Mouse (Mus musculus): ENCODE measurements around the gene Prkcq. TPM values are rescaled to one million over a fixed set of nuclear protein-coding genes. Genes with fewer than 3 reads are reported as not detected.
A peak's percentile ranks its signal among the peaks of the same experiment; 100 is the strongest.

Gene Prkcq
- total and polyA plus RNA-seq, 2 experiments = 0.29 to 1.8 TPM

- Histone ChIP-seq H3K27ac (replicated peaks; ENCODE audit: insufficient read depth, low read depth, low read length) (no peak overlapping the region), H3K9ac (ENCODE audit: low read depth, low read length) (no peak overlapping the region), H3K36me3 (ENCODE audit: control insufficient read depth, insufficient read depth, low read length) (no peaks in the 10 kb centered on the region), H3K27me3 (ENCODE audit: control insufficient read depth, insufficient read depth, low read length) (no peaks in the 10 kb centered on the region), H3K4me1 (ENCODE audit: control insufficient read depth, insufficient read depth, low read length) (no peaks in the 10 kb centered on the region), H3K4me3 (ENCODE audit: insufficient read depth, low read depth, low read length) (no peak overlapping the region), H3K79me2 (ENCODE audit: control insufficient read depth, insufficient read depth, low read length) (no peaks in the 10 kb centered on the region)
- WGBS = 82% methylated on average over 4 of the region's 4 CpGs
- DNase-seq (ENCODE audit: extremely low read depth, low read depth, low spot score) = no peak
- TF ChIP-seq CTCF (IDR thresholded peaks at IDR 0.05; ENCODE audit: low read depth, low read length) = no peak
- TF ChIP-seq POLR2A (IDR thresholded peaks at IDR 0.05; ENCODE audit: extremely low read depth, insufficient read depth, low read length) = no peak
These were observed 44.5 kb downstream of the Prkcq start for GRCm38 (mm10) chr2:11216421-11216820.

DNA sequence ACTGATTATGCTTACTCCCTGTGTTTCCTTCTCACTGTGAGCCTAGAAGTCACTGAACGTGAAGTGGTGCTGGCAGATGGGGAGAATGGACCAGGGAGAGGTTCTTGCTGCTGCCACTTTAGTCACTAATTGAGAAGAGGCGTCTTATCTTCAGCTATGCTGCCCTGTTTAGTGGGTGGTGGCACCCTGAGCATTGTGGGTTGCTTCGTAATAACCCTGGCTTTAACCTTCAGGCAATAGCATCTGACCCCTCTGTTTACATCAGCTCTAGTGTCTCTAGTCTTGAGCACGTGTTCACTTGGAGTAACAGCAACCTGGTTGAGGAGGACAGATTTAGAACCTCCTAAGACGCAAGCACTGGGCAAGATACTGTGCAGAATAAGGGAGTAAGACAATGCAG lies 44.9 kb downstream of the Prkcq start:
- Histone ChIP-seq H3K4me3 (ENCODE audit: insufficient read depth, low read depth, low read length) (no peak overlapping the region), H3K36me3 (ENCODE audit: control insufficient read depth, insufficient read depth, low read length) (no peaks in the 10 kb centered on the region), H3K79me2 (ENCODE audit: control insufficient read depth, insufficient read depth, low read length) (no peaks in the 10 kb centered on the region), H3K9ac (ENCODE audit: low read depth, low read length) (no peak overlapping the region), H3K4me1 (ENCODE audit: control insufficient read depth, insufficient read depth, low read length) (no peaks in the 10 kb centered on the region), H3K27ac (replicated peaks; ENCODE audit: insufficient read depth, low read depth, low read length) (no peak overlapping the region), H3K27me3 (ENCODE audit: control insufficient read depth, insufficient read depth, low read length) (no peaks in the 10 kb centered on the region)
- 74% methylated on average over 5 of the region's 5 CpGs for WGBS
- DNase-seq (ENCODE audit: extremely low read depth, low read depth, low spot score) = no peak
- no peak for TF ChIP-seq POLR2A (IDR thresholded peaks at IDR 0.05; ENCODE audit: extremely low read depth, insufficient read depth, low read length)
- TF ChIP-seq CTCF (IDR thresholded peaks at IDR 0.05; ENCODE audit: low read depth, low read length) = no peak

- DNase-seq (ENCODE audit: extremely low read depth, low read depth, low spot score) = peak; percentile 11
- Histone ChIP-seq H3K4me3 (ENCODE audit: insufficient read depth, low read depth, low read length) (no peak overlapping the region), H3K36me3 (ENCODE audit: control insufficient read depth, insufficient read depth, low read length) (no peaks in the 10 kb centered on the region), H3K27me3 (ENCODE audit: control insufficient read depth, insufficient read depth, low read length) (no peaks in the 10 kb centered on the region), H3K27ac (replicated peaks; ENCODE audit: insufficient read depth, low read depth, low read length) (no peak overlapping the region), H3K9ac (ENCODE audit: low read depth, low read length) (no peak overlapping the region), H3K4me1 (ENCODE audit: control insufficient read depth, insufficient read depth, low read length) (no peaks in the 10 kb centered on the region), H3K79me2 (ENCODE audit: control insufficient read depth, insufficient read depth, low read length) (no peaks in the 10 kb centered on the region)
- TF ChIP-seq CTCF (IDR thresholded peaks at IDR 0.05; ENCODE audit: low read depth, low read length) = no peak
- TF ChIP-seq POLR2A (IDR thresholded peaks at IDR 0.05; ENCODE audit: extremely low read depth, insufficient read depth, low read length) = no peak
- 68% methylated on average over 5 of the region's 5 CpGs for WGBS
These were observed 46.2 kb downstream of the Prkcq start for GRCm38 (mm10) chr2:11218122-11218521.

- Histone ChIP-seq H3K4me3 (ENCODE audit: insufficient read depth, low read depth, low read length) (no peak overlapping the region), H3K27me3 (ENCODE audit: control insufficient read depth, insufficient read depth, low read length) (no peaks in the 10 kb centered on the region), H3K79me2 (ENCODE audit: control insufficient read depth, insufficient read depth, low read length) (no peaks in the 10 kb centered on the region), H3K36me3 (ENCODE audit: control insufficient read depth, insufficient read depth, low read length) (no peaks in the 10 kb centered on the region), H3K9ac (ENCODE audit: low read depth, low read length) (no peak overlapping the region), H3K27ac (replicated peaks; ENCODE audit: insufficient read depth, low read depth, low read length) (no peak overlapping the region), H3K4me1 (ENCODE audit: control insufficient read depth, insufficient read depth, low read length) (no peaks in the 10 kb centered on the region)
- TF ChIP-seq POLR2A (IDR thresholded peaks at IDR 0.05; ENCODE audit: extremely low read depth, insufficient read depth, low read length) (no peak), CTCF (IDR thresholded peaks at IDR 0.05; ENCODE audit: low read depth, low read length) (no peak)
- WGBS = 95% methylated on average over 2 of the region's 2 CpGs
- no peak for DNase-seq (ENCODE audit: extremely low read depth, low read depth, low spot score)
These were observed 47.4 kb downstream of the Prkcq start for GRCm38 (mm10) chr2:11219262-11219661.

- Histone ChIP-seq H3K36me3 (ENCODE audit: control insufficient read depth, insufficient read depth, low read length) (no peaks in the 10 kb centered on the region), H3K9ac (ENCODE audit: low read depth, low read length) (no peak overlapping the region), H3K4me3 (ENCODE audit: insufficient read depth, low read depth, low read length) (no peak overlapping the region), H3K27ac (replicated peaks; ENCODE audit: insufficient read depth, low read depth, low read length) (no peak overlapping the region), H3K79me2 (ENCODE audit: control insufficient read depth, insufficient read depth, low read length) (no peaks in the 10 kb centered on the region), H3K27me3 (ENCODE audit: control insufficient read depth, insufficient read depth, low read length) (no peaks in the 10 kb centered on the region), H3K4me1 (ENCODE audit: control insufficient read depth, insufficient read depth, low read length) (no peaks in the 10 kb centered on the region)
- DNase-seq (ENCODE audit: extremely low read depth, low read depth, low spot score) = no peak
- 86% methylated on average over 3 of the region's 3 CpGs for WGBS
- TF ChIP-seq POLR2A (IDR thresholded peaks at IDR 0.05; ENCODE audit: extremely low read depth, insufficient read depth, low read length) = no peak
- no peak for TF ChIP-seq CTCF (IDR thresholded peaks at IDR 0.05; ENCODE audit: low read depth, low read length)
These were observed 53.0 kb downstream of the Prkcq start for GRCm38 (mm10) chr2:11224808-11225484.

DNA sequence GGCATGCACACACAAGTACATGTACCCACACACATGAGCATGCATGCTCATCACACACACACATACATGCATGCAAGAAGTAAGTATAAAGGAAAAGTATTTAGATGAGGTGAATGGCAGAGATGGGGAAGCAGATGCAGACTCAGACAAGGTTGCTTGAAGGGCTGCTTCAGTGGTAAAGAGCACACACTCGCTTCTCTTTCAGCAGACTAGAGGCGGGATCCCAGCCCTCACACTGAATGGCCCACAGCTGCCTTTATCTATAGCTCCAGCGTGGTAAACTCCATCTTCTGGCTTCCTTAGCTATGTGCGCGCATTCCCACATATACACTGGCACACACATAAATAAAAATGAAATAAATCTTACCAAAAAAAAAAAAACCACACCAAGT lies 53.6 kb downstream of the Prkcq start:
- Histone ChIP-seq H3K36me3 (ENCODE audit: control insufficient read depth, insufficient read depth, low read length) (no peaks in the 10 kb centered on the region), H3K4me3 (ENCODE audit: insufficient read depth, low read depth, low read length) (no peak overlapping the region), H3K27me3 (ENCODE audit: control insufficient read depth, insufficient read depth, low read length) (no peaks in the 10 kb centered on the region), H3K9ac (ENCODE audit: low read depth, low read length) (no peak overlapping the region), H3K4me1 (ENCODE audit: control insufficient read depth, insufficient read depth, low read length) (no peaks in the 10 kb centered on the region), H3K27ac (replicated peaks; ENCODE audit: insufficient read depth, low read depth, low read length) (no peak overlapping the region), H3K79me2 (ENCODE audit: control insufficient read depth, insufficient read depth, low read length) (no peaks in the 10 kb centered on the region)
- no peak for DNase-seq (ENCODE audit: extremely low read depth, low read depth, low spot score)
- WGBS = 78% methylated on average over 5 of the region's 5 CpGs
- TF ChIP-seq CTCF (IDR thresholded peaks at IDR 0.05; ENCODE audit: low read depth, low read length) = no peak
- TF ChIP-seq POLR2A (IDR thresholded peaks at IDR 0.05; ENCODE audit: extremely low read depth, insufficient read depth, low read length) = no peak
